Mouse (Mus musculus) forebrain, embryonic 12.5 days (tissue): ENCODE results near the gene 2210016L21Rik. TPM values are rescaled to one million over a fixed set of nuclear protein-coding genes. Genes with fewer than 3 reads are reported as not detected.
"Not testable (repeated sequence)": the region's sequence is repeated elsewhere in the genome, so short reads cannot be mapped to it uniquely, and the experiment has no call there.

Experiments
- ATAC-seq: fragments of 200-750 bp; cut with Nextera tagmentation; 2 replicates; pipeline ENCODE4 v1.8.0; 2017; ENCODE audit warnings: moderate TSS enrichment; ENCODE audit not compliant: low FRiP score
- H3K27ac ChIP-seq: fragments of 300-500 bp; sonication (generic); 2 replicates; pipeline ENCODE4 v1.5.1; 2016; ENCODE audit warnings: mild to moderate bottlenecking
- H3K27me3 ChIP-seq: fragments of 300-500 bp; sonication (generic); 2 replicates; pipeline ENCODE4 v1.6.1; 2016; ENCODE audit warnings: mild to moderate bottlenecking
- H3K36me3 ChIP-seq: fragments of 300-500 bp; sonication (generic); replicated peaks from 2 replicates; pipeline ENCODE4 v1.6.1; 2016; ENCODE audit warnings: mild to moderate bottlenecking
- H3K4me1 ChIP-seq: fragments of 300-500 bp; sonication (generic); 2 replicates; pipeline ENCODE4 v1.6.1; 2016
- H3K4me2 ChIP-seq: fragments of 300-500 bp; sonication (generic); 2 replicates; pipeline ENCODE4 v1.6.1; 2016; ENCODE audit warnings: mild to moderate bottlenecking, moderate library complexity
- H3K4me3 ChIP-seq: fragments of 300-500 bp; sonication (generic); replicated peaks from 2 replicates; pipeline ENCODE4 v1.5.1; 2016; ENCODE audit warnings: mild to moderate bottlenecking
- H3K9ac ChIP-seq: fragments of 300-500 bp; sonication (generic); 2 replicates; pipeline ENCODE4 v1.6.1; 2016; ENCODE audit warnings: mild to moderate bottlenecking
- H3K9me3 ChIP-seq: fragments of 300-500 bp; sonication (generic); 2 replicates; pipeline ENCODE4 v1.6.1; 2016
- WGBS: fragments of 180-500 bp; shearing (Covaris S2); methylation state at CpG from one replicate; pipeline ENCODE4 v1.1.7; 2016; 5-methylcytosine and 5-hydroxymethylcytosine counted together
- polyA plus RNA-seq: library from polyadenylated mRNA; unstranded; fragments of >200 nt; fragmentation: Nextera tagmentation; extraction: Ambion mirVana; gene quantifications from 2 replicates; pipeline ENCODE4 v1.2.1, GENCODE M21; 2016

2210016L21Rik gene
- 57.9 and 61.0 TPM in 2 replicates for polyA plus RNA-seq

- Histone ChIP-seq H3K27ac (peak within 1 kb of the TSS; percentile 86), H3K9me3 (peaks cover 5% of the 10 kb centered on the region; the same call in 1 of the 2 replicates)
- 2% methylated on average over 39 of the region's 39 CpGs for WGBS
These were observed at the start of gene 2210016L21Rik for GRCm38 (mm10) chr5:114942074-114942765. TSS of gene 2210016L21Rik (plus strand) at chr5:114942158.

GRCm38 (mm10) chr5:114895542-114895941 lies 46.4 kb upstream of the 2210016L21Rik start:
- no peak overlapping the region for H3K4me3 ChIP-seq
- no peak overlapping the region for H3K27ac ChIP-seq
- no peak overlapping the region for H3K9ac ChIP-seq
- ATAC-seq: no peak
- no peak overlapping the region for H3K4me2 ChIP-seq
- peaks cover 9% of the 10 kb centered on the region for H3K4me1 ChIP-seq
- WGBS: 90% methylated on average over 4 of the region's 4 CpGs
- no peaks in the 10 kb centered on the region for H3K27me3 ChIP-seq
- no peaks in the 10 kb centered on the region for H3K9me3 ChIP-seq
- H3K36me3 ChIP-seq: no peaks in the 10 kb centered on the region

More at GRCm38 (mm10) chr5:114942074-114942765, at the start of gene 2210016L21Rik:
- Histone ChIP-seq H3K27me3 (no peaks in the 10 kb centered on the region), H3K9ac (peak within 1 kb of the TSS; percentile 89), H3K36me3 (peaks cover 16% of the 10 kb centered on the region), H3K4me1 (peaks cover 9% of the 10 kb centered on the region), H3K4me3 (peak within 1 kb of the TSS; percentile 82), H3K4me2 (peak within 1 kb of the TSS; percentile 79)
- ATAC-seq: peak; percentile 94

GRCm38 (mm10) chr5:114896688-114897373 lies 45.1 kb upstream of the 2210016L21Rik start, which contains the start of gene Oasl2:
TSS of gene Oasl2 (plus strand) at chr5:114896936.
- WGBS: 66% methylated on average over 13 of the region's 13 CpGs
- H3K9me3 ChIP-seq: no peaks in the 10 kb centered on the region
- no peak within 1 kb of the TSS for H3K27ac ChIP-seq
- no peak for ATAC-seq
- no peak within 1 kb of the TSS for H3K4me3 ChIP-seq
- H3K9ac ChIP-seq: no peak within 1 kb of the TSS
- H3K36me3 ChIP-seq: no peaks in the 10 kb centered on the region
- H3K27me3 ChIP-seq: no peaks in the 10 kb centered on the region
- H3K4me1 ChIP-seq: peaks cover 9% of the 10 kb centered on the region
- H3K4me2 ChIP-seq: 0 out of 2 replicates have a peak within 1 kb of the TSS, but pooled peaks have one; percentile 2

- H3K4me3 ChIP-seq: no peak overlapping the region
- H3K9me3 ChIP-seq: no peaks in the 10 kb centered on the region
- WGBS: 13% methylated on average over 7 of the region's 7 CpGs
- peaks cover 9% of the 10 kb centered on the region for H3K4me1 ChIP-seq
- H3K36me3 ChIP-seq: no peaks in the 10 kb centered on the region
- no peak for ATAC-seq
- H3K9ac ChIP-seq: no peak overlapping the region
- H3K27me3 ChIP-seq: no peaks in the 10 kb centered on the region
- H3K4me2 ChIP-seq: 0 out of 2 replicates have a peak overlapping the region, but pooled peaks have one; percentile 2
- H3K27ac ChIP-seq: no peak overlapping the region
These were observed 44.6 kb upstream of the 2210016L21Rik start for GRCm38 (mm10) chr5:114897374-114897793.

GRCm38 (mm10) chr5:114898857-114899256 lies 43.1 kb upstream of the 2210016L21Rik start:
- no peak for ATAC-seq
- Histone ChIP-seq H3K4me2 (no peak overlapping the region), H3K36me3 (no peaks in the 10 kb centered on the region), H3K9me3 (no peaks in the 10 kb centered on the region), H3K4me3 (no peak overlapping the region), H3K27me3 (no peaks in the 10 kb centered on the region), H3K4me1 (peaks cover 9% of the 10 kb centered on the region), H3K9ac (no peak overlapping the region), H3K27ac (no peak overlapping the region)
- WGBS: 84% methylated on average over 7 of the region's 7 CpGs

GRCm38 (mm10) chr5:114902413-114902812 lies 39.5 kb upstream of the 2210016L21Rik start:
- H3K4me2 ChIP-seq: no peak overlapping the region
- H3K27me3 ChIP-seq: no peaks in the 10 kb centered on the region
- peaks cover 7% of the 10 kb centered on the region for H3K4me1 ChIP-seq
- H3K9me3 ChIP-seq: peaks cover 2% of the 10 kb centered on the region; the same call in 1 of the 2 replicates
- no peak for ATAC-seq
- no peak overlapping the region for H3K4me3 ChIP-seq
- H3K9ac ChIP-seq: no peak overlapping the region
- H3K36me3 ChIP-seq: no peaks in the 10 kb centered on the region
- no peak overlapping the region for H3K27ac ChIP-seq
- 37% methylated on average over 1 of the region's 1 CpGs for WGBS

GRCm38 (mm10) chr5:114908598-114909305 lies 33.2 kb upstream of the 2210016L21Rik start:
- Histone ChIP-seq H3K4me3 (no peak overlapping the region), H3K36me3 (no peaks in the 10 kb centered on the region), H3K9ac (no peak overlapping the region), H3K9me3 (peaks cover 2% of the 10 kb centered on the region; the same call in 1 of the 2 replicates), H3K27me3 (no peaks in the 10 kb centered on the region), H3K4me1 (0 out of 2 replicates have a peak, but pooled peaks cover 4% of the 10 kb centered on the region), H3K27ac (no peak overlapping the region), H3K4me2 (no peak overlapping the region)
- no peak for ATAC-seq
- WGBS: 54% methylated on average over 13 of the region's 13 CpGs

- Histone ChIP-seq H3K4me1 (no peaks in the 10 kb centered on the region), H3K9ac (no peak overlapping the region), H3K9me3 (no peaks in the 10 kb centered on the region), H3K4me3 (no peak overlapping the region), H3K27ac (no peak overlapping the region), H3K4me2 (no peak overlapping the region), H3K27me3 (no peaks in the 10 kb centered on the region), H3K36me3 (no peaks in the 10 kb centered on the region)
- ATAC-seq: no peak
- 75% methylated on average over 4 of the region's 4 CpGs for WGBS
These were observed 28.3 kb upstream of the 2210016L21Rik start for GRCm38 (mm10) chr5:114913686-114914085.

- WGBS: 78% methylated on average over 8 of the region's 8 CpGs
- Histone ChIP-seq H3K4me1 (no peaks in the 10 kb centered on the region), H3K9ac (no peak overlapping the region), H3K27me3 (no peaks in the 10 kb centered on the region), H3K27ac (no peak overlapping the region), H3K36me3 (no peaks in the 10 kb centered on the region), H3K4me2 (no peak overlapping the region), H3K4me3 (no peak overlapping the region), H3K9me3 (no peaks in the 10 kb centered on the region)
- no peak for ATAC-seq
These were observed 27.1 kb upstream of the 2210016L21Rik start for GRCm38 (mm10) chr5:114914855-114915254.

GRCm38 (mm10) chr5:114915854-114916253 lies 26.1 kb upstream of the 2210016L21Rik start:
- H3K4me3 ChIP-seq: no peak overlapping the region

GRCm38 (mm10) chr5:114916777-114917176 lies 25.2 kb upstream of the 2210016L21Rik start:
- Histone ChIP-seq H3K4me3 (no peak overlapping the region), H3K27ac (no peak overlapping the region), H3K4me1 (no peaks in the 10 kb centered on the region), H3K27me3 (no peaks in the 10 kb centered on the region), H3K36me3 (no peaks in the 10 kb centered on the region), H3K4me2 (no peak overlapping the region), H3K9me3 (no peaks in the 10 kb centered on the region), H3K9ac (no peak overlapping the region)
- ATAC-seq: no peak
- WGBS: 84% methylated on average over 4 of the region's 4 CpGs

More at GRCm38 (mm10) chr5:114915854-114916253, 26.1 kb upstream of the 2210016L21Rik start:
- Histone ChIP-seq H3K36me3 (no peaks in the 10 kb centered on the region), H3K27ac (no peak overlapping the region), H3K4me2 (no peak overlapping the region), H3K9ac (no peak overlapping the region), H3K4me1 (no peaks in the 10 kb centered on the region), H3K27me3 (no peaks in the 10 kb centered on the region), H3K9me3 (no peaks in the 10 kb centered on the region)
- no peak for ATAC-seq
- WGBS: 77% methylated on average over 5 of the region's 5 CpGs

GRCm38 (mm10) chr5:114917357-114917756 lies 24.6 kb upstream of the 2210016L21Rik start:
- not testable (repeated sequence) for H3K36me3 ChIP-seq, H3K9me3 ChIP-seq, H3K4me2 ChIP-seq, H3K4me1 ChIP-seq, H3K9ac ChIP-seq, H3K27ac ChIP-seq, H3K27me3 ChIP-seq, H3K4me3 ChIP-seq, ATAC-seq
- WGBS: 98% methylated on average over 5 of the region's 5 CpGs
